Mouse (Mus musculus) thymus, postnatal 4 days (tissue): ENCODE measurements at regions not wholly inside any gene's neighbourhood (a gene's known extent, or its start where the extent isn't known, plus 50 kb on each side); places are given as distances from the start of the nearest gene placed in this dataset.

Experiments used
- DNase-seq: peaks from one replicate; pipeline ENCODE4 v3.0.0; 2021

- no peak for DNase-seq
Observed at GRCm38 (mm10) chr3:148115576-148115975, 874.8 kb downstream of the Adgrl2 start.

GRCm38 (mm10) chr3:148112204-148112603 is 878.2 kb downstream of the Adgrl2 start:
- no peak for DNase-seq

DNA sequence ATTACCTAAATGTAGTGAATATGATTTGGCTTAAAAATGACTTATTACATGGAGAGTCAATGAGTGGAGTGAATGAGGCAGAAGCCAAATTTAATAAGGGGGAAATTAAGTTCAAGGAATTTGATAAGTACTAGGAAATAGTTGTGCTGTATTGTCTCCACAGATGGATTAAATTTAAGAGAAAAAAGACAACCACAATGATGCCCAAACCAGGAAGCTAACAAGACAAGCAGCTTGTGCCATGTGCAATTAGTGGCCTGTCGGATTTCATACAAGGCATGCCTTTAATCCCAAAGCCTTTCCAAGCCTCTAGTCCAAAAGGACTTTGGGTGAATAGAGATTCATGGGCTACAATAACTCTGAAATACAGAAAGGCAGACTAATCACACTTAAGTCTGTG is 883.3 kb downstream of the Adgrl2 start:
- DNase-seq: no peak

DNA sequence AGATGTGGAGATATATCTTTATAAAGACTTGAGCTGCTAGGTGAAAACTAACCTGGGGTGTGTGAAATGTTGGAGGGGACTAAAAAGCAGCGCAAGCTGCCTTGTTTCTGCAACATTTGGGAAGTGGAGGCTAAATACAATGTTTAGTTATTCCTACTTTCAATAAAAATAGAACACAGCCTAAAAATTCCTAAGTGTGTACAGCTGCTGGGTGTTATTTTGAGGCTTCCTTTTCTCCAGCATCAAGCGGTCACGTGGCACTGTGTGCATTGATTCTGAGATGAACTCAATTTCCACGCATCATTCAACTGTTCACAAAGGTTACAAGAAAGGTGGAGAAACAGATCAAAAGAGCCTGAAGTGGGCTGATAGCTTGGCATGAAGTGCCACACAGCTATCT is 896.4 kb downstream of the Adgrl2 start:
- DNase-seq: no peak

GRCm38 (mm10) chr3:148075841-148076240 is 914.5 kb downstream of the Adgrl2 start:
- DNase-seq: no peak

GRCm38 (mm10) chr3:148066701-148067100 is 923.7 kb downstream of the Adgrl2 start:
- DNase-seq: no peak

GRCm38 (mm10) chr3:148056074-148056473 is 934.3 kb downstream of the Adgrl2 start:
- DNase-seq: no peak

DNA sequence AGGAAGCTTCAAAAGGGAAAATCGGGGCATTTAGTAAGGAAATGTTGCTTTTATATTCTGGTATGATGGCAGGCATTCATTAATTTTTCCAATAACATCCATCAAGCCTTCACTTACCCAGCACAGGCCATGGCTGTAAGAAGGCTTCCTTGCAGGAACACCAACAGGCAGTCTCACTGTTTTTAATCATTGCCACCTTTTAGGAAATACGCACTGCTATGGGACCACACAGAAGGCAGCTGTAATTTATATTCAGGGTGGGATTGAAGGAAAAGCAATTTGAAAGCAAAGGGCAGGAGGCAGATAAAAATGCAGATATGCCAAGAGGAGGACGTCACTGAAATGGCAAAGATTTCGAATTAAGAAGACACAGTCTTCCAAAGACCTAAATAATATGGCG is 937.8 kb downstream of the Adgrl2 start:
- no peak for DNase-seq

DNA sequence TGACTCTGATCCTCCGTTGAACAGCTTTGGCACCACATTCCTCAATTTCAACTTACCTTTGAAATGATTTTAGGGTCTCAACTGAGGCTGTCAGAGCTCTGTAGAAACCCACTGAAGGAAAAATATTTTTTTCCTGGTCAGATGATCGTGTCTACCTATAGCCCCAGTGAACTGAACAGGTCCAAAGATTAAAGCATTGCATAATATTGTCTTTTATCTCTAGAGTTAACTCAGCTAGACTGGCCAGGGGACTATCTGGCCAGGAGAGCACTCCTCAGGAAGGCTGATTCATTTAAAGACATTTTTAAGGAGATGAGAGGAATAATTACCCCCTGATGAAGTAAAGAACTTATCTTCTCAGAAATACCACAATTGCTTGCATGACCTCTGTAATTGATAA is 942.1 kb downstream of the Adgrl2 start:
- no peak for DNase-seq

- DNase-seq: no peak
Observed at GRCm38 (mm10) chr3:148032532-148032931, 957.8 kb downstream of the Adgrl2 start.

DNA sequence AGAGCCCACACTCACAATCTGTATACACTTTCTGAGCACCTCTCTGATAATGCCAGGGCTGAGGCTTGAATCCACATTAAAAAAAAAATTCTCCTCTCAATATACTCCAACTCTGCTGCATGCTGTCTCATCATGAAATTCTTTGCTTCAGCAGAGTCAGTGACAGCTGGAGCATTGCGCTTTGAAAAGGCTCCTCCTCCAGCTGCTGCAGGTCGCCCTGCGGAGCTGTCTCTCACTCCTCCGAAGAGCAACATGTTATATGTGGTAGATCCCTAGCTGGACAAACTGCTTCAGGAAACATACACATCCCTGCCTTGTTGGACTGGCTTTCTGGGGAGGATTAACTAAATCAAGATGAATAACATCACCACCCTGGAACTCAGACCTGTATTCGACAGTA is 984.5 kb downstream of the Adgrl2 start:
- no peak for DNase-seq

DNA sequence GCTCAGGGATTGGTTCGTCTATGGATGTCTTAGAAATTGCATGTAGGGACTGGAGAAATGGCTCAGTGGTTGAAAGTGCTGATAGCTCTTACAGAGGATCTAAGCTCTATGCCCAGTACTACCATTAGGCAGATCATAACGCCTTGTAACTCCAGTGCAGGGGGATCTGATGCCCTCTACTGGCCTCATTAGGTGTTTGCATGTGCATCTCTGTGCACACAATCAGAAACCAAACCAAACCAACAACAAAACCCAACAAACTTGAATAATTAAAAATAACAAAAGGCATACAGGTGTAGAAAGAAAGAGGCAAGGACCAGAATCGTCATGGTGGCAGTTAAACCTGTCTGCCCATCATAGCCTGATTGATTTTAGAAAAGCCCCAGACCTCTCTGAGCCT is 986.3 kb downstream of the Adgrl2 start:
- DNase-seq: no peak

DNA sequence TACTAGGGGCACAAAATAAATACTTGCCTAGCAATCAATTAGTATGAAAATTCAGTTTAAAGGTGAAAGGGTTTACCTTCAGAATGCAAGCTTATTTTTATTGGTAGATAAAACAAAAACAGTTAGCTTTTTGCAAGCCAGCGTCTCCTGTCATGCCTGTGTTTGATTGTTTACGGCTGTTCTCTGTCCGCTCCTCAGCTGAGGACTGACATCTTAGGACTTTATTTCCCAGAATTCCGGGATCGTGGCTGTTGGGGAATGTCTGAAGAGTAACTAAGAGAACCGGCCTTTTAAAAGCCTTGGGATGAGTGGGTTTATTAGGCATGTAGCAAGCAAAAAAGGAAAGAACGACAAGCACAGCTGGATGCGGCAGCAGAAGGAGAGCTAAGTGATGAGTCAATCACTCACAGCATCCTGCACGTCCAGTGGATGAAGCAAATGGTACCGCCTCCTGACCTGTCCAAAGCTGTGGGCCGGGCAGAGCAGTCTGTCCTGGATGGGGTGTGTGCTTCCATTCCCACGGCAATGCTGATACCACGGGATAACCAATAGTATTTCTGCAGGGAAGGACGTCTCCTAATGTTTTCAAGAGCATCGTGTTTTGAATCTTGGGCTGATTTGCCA is 990.9 kb downstream of the Adgrl2 start:
- DNase-seq: no peak

GRCm38 (mm10) chr3:147991738-147992137 is 998.6 kb downstream of the Adgrl2 start:
- no peak for DNase-seq

GRCm38 (mm10) chr3:147990831-147991230 is 999.5 kb downstream of the Adgrl2 start:
- DNase-seq: no peak

GRCm38 (mm10) chr3:147982831-147983230 is 1007.5 kb downstream of the Adgrl2 start:
- DNase-seq: no peak

DNA sequence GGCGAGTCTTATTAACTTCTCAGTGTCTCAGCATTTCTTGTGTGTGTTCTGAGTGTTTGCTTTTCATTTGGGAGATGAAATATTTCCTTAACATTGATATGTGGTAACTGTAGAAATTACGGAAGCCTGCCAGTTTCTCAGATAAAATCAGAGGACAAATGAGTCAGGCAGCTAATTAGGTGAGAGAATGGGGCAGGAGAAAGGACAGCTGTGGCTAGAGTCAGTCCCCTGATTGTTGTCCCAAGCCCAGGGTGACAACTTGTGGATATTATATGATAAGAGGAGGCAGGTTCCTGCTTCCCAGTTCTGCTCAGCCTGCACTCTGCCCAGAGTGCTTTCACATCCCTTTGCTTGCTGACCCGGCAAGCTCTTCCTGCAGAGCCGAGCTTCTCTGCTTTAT is 1008.7 kb downstream of the Adgrl2 start:
- DNase-seq: no peak

GRCm38 (mm10) chr3:147976579-147976978 is 1013.8 kb downstream of the Adgrl2 start:
- DNase-seq: no peak

- no peak for DNase-seq
Observed at GRCm38 (mm10) chr3:147976069-147976468, 1014.3 kb downstream of the Adgrl2 start.

- no peak for DNase-seq
Observed at GRCm38 (mm10) chr3:147975500-147975899, 1014.9 kb downstream of the Adgrl2 start.

DNA sequence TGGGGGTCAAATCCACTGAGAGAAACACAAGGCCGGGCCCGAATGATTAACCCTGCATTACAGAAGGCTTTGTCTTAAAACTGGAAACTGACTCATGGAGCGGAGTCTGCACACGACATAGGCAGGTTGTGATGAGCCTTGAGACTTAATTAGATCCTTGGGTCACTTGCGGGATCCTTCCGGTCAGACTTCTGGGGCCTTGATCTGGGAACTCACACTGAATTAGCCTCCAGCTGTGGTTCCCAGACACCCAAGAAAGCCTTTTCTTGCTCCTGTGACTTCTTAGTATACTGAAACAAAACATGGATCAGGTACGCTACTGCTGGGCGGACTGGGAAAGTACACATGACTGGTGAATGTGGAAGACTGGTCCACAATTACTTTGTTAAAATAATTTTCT is 1015.8 kb downstream of the Adgrl2 start:
- DNase-seq: no peak

GRCm38 (mm10) chr3:147968271-147968670 is 1022.1 kb downstream of the Adgrl2 start:
- no peak for DNase-seq

- no peak for DNase-seq
Observed at GRCm38 (mm10) chr3:147967866-147968265, 1022.5 kb downstream of the Adgrl2 start.

DNA sequence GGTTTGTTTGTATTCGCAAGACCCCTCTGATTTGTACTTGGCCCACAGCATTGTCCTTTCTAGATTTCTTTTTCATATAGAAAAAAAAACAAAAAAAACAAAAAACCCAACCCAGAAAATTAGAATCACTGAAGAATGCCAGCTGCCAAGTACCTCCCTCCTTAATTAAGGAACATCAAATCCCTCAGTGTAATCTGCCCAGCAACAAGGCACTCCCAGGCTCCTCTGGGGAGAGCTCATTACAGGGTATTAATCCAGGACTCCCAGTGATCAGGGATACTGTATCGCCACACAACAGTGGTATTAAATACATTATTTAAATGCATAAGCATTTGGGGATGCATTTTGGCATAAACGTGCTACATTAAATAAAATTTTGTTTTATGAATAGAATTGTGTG is 1023.1 kb downstream of the Adgrl2 start:
- no peak for DNase-seq

DNA sequence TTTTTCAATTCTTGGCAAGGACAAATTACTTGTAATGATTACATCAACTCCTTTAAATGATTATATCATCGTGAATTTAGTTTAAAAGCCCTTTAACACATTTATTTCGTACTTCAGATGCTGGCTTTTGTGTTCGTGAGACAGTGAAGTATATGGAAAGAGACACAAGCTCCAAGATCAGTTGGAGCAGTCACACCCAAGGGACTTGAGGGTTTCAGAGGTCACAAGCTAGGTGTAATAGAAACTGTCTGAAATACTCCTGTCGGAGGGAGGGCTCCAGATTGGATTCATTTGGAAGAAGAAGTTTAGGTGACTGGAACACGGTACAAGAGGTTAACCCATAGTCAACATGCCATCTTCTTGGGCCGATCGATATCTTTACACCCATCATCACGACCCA is 1023.5 kb downstream of the Adgrl2 start:
- no peak for DNase-seq

DNA sequence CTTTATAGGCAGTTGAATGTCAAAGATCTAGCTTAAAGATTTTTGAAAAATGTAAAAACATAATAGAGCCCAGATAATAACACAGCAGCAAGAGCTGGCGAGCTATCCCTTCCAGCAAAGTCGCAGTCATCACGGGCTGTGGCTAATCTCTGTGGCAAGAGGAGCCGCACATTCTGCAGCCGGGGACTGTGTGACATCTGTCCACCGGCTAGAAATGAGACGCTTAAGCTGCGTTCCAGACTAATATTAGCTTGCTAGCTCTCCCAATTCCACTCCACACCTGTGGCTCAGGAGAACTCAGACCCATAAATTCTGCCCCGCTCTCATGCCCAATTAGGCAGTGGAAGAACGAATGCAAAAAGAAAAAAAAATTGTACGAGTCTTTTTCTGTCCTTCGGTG is 1024.0 kb downstream of the Adgrl2 start:
- no peak for DNase-seq
